Mouse (Mus musculus) heart, adult 9 months (tissue): ENCODE data around the gene Tifa.
"Not testable (repeated sequence)": the region's sequence is repeated elsewhere in the genome, so short reads cannot be mapped to it uniquely, and the experiment has no call there.

Experiments used
- DNase-seq, 2 experiments: peaks; one replicate each; pipeline ENCODE4 v3.0.0; 2022; ENCODE audit warnings: low spot score in 2 of 2

Tifa gene

DNA sequence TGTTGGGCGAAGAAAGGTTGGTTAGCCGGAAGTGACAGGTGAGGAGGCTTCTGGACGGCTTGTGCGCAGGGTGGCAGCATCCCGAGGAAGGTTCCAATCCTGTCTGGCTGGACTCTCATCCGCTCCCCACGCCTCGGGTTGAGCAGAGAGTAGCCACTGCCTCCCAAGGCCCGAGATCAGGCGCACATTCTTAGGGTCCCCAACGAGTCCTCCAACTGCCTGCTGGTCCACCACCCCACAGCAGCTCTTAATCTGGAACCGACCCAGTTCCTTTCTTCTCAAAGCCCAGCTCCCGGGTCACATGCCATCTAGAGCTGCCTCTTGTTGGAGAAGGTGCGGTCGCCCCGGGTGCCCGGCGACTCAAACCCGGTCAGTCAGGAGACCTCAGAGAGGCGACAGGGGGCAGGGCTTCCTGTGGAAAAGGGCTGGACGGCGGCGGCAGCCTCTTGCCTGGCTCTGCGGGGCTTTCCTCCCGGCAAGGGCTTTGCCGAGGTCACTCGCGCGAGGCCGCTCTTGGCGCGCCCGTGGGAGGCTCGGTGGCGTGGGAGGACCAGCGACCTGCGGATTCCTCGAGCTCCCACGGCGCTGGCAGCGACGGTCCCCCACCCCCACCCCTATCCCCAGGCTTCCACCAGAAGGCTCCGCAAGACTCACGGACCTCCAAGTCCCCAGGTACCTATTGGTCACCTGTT is at the start of gene Tifa:
TSS of gene Tifa (plus strand) at position 306 of the 692 bp plus-strand sequence.
- peak; percentile 66 to 81 for DNase-seq

DNA sequence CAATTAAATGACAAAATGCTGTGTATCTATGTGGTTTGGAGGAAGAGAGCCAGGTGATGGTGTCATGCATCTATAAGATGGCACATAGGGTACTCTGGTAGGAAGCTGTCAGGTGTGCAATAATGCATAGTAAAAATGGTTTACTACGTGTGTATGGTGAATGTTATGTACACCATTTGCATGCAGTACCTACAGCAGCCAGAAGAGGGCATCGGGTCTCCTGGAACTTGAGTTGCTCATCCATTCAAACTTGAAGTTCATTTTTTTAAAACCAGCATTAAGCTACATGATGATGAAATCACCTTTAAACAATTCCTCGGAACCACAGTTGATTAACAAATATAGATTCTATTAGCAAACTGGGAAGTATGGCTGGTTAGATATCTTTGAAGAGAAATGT is 48.1 kb upstream of the Tifa start:
- no peak for DNase-seq

- no peak for DNase-seq
Measured at GRCm38 (mm10) chr3:127743614-127744365, 45.8 kb upstream of the Tifa start.

DNA sequence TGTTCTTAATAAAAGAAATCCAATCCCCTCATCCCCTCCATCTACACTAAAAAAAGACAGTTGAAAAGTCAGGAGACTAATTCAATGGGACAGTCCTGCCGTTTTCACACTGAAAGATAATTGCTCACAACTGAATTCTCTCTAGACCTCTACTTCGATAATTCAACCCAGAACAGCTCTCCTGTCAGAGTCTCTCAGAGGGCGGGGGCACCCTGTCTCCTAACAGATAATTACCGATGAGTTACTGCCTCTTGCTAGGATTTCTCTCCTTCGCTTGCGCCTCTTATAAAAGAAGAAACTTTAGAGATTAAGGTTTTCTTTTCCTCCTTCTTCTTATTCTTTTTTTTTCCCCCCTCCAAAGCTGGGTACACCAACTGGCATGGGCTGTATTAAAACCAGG is 44.1 kb upstream of the Tifa start:
- DNase-seq: no peak

GRCm38 (mm10) chr3:127745911-127746640 is 43.5 kb upstream of the Tifa start:
- no peak for DNase-seq

GRCm38 (mm10) chr3:127748644-127749043 is 41.0 kb upstream of the Tifa start:
- DNase-seq: no peak

DNA sequence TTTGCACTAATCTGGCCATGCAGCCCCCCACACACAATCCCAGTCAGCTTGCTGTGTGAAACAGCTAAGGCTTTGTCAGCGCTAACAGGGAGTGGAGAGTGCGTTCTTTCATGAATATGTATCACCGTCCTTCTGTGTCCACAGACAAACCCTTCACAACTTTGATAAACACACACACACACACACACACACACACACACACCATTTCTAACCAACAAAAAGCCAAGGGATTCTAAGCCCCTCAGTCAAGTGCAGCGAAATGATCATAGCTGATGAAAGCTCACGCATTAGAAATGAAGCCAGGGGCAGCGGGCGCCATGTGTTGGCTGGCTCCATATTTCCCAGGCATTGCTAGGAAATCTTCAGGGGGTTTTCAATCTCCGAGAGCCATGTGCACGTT is 40.3 kb upstream of the Tifa start:
- no peak for DNase-seq

DNA sequence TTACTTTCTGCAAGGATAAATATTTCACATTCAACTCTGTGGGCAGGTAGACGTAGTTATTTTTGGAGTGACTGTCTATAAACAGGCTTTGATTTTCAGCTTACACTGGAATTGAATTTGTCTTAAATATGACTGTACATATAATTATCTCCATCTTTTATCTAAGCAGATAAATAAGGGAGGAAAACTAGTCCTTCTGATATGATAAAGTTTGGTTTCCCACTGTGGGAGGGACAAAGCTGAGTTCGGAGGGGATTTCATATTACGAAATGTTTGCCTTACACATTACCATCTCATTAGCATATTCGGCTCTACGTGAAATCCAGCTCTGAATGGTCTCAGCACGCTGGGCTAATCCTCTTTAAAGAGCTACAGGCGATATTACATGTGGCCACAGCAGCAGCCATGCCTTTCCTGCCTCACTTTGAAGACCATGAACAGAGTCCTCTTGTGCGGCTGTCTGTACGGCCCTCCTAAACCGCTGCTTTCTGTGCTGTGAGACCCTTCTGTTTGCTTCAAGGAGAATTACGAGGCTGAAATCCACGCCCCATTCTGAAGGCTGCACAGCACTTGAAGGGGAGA is 39.5 kb upstream of the Tifa start:
- no peak for DNase-seq

DNA sequence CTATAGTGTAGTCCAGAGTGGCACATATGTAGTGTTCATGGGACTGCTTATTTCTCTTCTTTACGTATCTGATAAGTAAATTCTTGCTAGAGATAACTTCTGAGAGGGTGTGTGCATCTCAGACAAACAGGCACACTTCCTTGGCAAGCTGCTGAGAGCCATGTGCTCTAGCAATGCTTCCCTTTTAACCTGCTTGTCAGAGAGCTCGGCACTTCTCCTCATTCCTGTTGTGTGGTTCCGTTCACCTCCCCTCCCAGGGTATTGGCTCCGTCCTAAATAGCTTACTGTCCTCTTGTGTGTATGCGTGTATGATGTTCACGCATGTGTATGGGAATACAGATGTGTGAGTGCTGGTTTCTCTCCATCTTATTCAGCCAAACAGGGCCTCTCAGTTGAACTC is 33.1 kb upstream of the Tifa start:
- no peak for DNase-seq

DNA sequence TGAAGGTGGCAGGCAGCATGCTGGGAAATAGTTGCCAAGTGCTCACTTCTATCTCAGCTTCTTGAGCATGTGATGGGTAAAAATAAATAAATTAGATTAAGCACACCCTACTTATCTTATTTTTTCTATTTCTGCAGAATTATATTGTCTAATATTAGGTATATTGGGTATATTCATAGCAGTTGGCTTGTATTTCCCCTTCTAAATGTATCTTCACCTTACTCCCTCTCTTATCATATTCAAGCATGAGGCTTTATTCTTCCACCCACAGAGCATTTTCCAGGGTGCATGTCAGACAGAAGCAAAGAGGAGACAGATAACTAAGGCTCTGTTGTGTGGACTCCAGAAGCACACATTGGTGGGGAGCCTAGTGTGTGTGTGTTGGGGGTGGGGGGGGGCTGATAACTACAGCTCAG is 31.7 kb upstream of the Tifa start:
- DNase-seq: no peak

DNA sequence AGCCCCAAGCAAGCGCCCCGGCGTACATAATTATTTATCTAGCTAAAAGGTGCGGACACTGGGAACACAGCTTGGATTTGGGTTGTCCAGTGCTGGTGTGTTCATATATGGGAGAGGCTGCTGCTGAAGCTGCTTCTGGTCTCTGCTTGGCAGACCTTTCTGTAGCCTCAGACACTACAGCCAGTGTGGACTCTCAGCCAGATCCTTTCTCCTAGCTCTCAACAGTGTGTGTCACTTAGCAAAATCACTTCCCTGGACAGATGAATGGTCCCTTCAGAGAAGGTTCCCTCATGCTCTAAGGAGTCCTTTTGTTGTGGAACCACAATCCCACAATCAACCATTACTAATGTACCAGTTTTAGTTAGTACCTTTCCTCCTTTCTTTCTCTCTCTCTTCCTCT is 30.8 kb upstream of the Tifa start:
- DNase-seq: no peak

DNA sequence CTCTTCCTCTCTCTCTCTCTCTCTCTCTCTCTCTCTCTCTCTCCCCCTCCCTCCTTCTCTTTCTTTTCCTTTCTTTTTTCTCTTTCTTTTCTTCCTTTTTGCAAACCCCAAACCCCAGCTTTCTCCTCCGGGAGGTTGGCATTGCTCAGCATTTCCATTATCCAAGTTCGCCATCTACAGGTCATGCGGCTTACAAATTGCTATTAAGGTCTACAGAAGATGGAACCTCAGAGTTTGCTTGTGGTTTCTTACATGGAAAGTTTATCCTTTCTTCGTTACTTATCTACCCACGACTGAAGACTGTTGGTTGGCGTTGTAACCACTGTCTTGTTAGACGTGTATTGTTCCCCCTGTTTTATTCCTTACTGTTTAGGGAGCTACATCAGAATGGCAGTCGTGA is 30.4 kb upstream of the Tifa start:
- no peak for DNase-seq

GRCm38 (mm10) chr3:127762403-127762802 is 27.2 kb upstream of the Tifa start:
- no peak for DNase-seq

DNA sequence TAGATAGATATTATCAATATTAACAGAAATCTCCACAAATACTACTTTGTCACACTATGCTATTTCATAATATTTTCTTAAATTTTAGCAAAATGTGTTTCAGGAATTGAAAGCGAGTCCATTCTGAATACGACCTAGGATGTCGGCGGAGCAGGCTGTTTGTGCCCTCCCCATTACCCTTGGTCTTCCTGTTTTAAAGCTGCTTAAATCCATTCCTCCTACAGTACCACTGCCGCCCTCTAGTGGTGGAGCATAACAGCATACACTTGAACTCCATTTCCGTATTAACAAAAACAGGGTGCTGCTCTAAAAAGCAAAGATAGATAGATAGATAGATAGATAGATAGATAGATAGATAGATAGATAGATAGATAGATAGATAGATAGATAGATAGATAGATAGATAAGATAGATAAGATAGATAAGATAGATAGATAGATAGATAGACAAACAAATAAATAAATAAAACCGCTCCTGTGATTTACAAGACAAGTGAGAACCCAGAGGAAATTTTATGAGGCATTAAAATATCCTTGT is 26.5 kb upstream of the Tifa start:
- peak; percentile 55 to 64 for DNase-seq

DNA sequence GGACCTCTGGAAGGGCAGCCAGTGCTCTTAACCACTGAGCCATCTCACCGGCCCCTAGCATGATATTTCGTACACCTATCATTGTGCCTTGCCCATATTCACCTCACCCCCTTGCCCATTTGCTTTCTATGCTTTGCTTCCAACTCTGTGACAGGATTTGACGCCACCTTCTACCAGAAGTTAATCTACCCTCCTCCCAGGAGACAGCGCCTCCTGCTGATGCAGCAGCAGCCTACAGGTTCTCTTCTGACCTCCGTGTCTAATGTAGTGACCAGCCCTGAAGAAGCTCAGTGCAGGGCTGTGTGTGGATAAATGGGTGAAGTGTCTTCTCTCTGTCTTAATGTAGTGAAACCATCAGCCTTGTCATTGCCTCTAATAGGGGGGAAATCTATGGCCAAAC is 25.1 kb upstream of the Tifa start:
- DNase-seq: no peak

GRCm38 (mm10) chr3:127765971-127766370 is 23.6 kb upstream of the Tifa start:
- DNase-seq: no peak

- no peak for DNase-seq
Measured at GRCm38 (mm10) chr3:127769146-127769545, 20.5 kb upstream of the Tifa start.

- DNase-seq: peak; percentile 87 to 93
Measured at GRCm38 (mm10) chr3:127780021-127780644, 9.5 kb upstream of the Tifa start, which contains the start of gene Alpk1. Alpk1 (minus strand) TSS chr3:127780527.

- no peak for DNase-seq
Measured at GRCm38 (mm10) chr3:127780921-127781320, 8.7 kb upstream of the Tifa start.

DNA sequence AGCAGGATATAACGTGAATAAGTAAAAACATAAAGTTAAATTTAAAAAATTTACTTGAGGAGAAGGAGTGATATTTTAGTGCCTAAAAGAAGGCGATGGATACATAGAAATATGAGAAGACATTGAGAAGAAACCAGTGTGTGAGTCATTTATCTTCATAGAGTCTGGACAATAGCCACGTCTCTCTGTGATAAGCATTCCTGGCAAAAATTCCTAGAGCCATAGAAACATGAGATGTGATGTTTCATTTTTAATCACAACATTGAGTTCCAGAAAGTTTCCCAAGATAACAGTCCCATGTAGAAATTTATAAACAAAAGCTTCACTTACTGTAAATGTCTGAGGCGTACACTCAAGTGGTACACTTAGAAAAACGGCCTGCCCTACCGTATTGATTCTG is 6.7 kb upstream of the Tifa start:
- no peak for DNase-seq

GRCm38 (mm10) chr3:127783680-127784079 is 5.9 kb upstream of the Tifa start:
- DNase-seq: not testable (repeated sequence)
